In the genomic region with DNA sequence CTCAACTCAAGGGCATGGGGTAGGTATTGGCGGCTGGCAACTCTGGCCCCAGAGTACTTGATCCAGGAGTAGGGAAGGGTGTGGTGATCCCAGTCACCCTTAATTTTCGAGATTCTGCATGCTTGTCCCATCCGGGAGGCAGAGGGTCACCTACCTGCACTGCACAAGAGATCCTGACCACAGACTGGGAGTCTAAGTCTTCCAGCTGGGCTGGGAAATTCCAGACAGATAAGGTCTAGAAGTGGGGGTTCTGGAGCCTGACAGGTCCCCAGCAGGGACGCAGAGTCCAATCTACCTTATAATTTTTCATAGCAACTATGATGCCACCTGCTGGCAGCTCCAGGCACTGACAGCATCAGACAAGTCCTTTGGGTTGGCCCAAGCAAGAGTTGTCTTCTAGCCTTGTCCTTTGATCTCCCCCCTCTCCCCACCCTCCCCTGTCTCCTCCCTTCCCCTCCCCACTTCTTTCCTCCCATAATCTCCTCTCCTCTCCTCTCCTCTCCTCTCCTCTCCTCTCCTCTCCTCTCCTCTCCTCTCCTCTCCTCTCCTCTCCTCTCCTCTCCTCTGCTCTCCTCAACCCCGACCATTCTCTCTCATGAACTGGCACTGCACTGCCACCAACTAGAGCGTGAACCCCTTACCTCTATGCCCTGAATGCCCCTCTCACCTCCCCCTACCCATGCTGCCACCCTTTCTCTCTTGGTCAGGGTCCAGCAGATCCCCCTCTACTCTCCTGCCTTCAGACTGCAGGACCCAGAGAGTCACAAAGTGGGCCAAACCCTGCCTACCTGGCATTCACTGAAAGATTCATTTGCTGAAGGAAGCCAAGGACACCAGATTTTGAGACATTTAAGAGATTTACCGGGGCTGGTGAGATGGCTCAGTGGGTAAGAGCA, we compare ENCODE assay signal across 9 mouse cellular contexts. TPM values are rescaled to one million over a fixed set of nuclear protein-coding genes. Genes with fewer than 3 reads are reported as not detected.
DNase-seq lines count a peak whose midpoint lies in the region; ATAC-seq and TF ChIP-seq lines count a peak whose summit lies in the region.
"Had no signal": no experiment of that assay in that cellular context is flagged by ENCODE, and none has a peak within 500 bp of the region (broad histone marks: within the 10 kb centered on the region; RNA-seq: fewer than 3 reads in every experiment).

No protein-coding gene starts in this region.

- TF ChIP-seq POLR2A in MEL (IDR thresholded peaks at IDR 0.05; ENCODE audit: control insufficient read depth in 1 of 2, insufficient read depth in 1 of 2, low read depth in 1 of 2, low read length in 2 of 2, poor library complexity in 1 of 2) = no peak
- no peak for TF ChIP-seq POLR2A in cerebellum, adult 2 months (IDR thresholded peaks at IDR 0.05; ENCODE audit: borderline replicate concordance, insufficient read depth, low read length)
- no peak for TF ChIP-seq POLR2A in spleen, adult 2 months (IDR thresholded peaks at IDR 0.05; ENCODE audit: low read depth, low read length)

- 48% methylated on average over 7 of the region's 7 CpGs for WGBS in kidney, embryonic 15.5 days
- WGBS in cerebellum, adult 2 months = 36% methylated on average over 7 of the region's 7 CpGs
- WGBS in spleen, adult 2 months = 42% methylated on average over 7 of the region's 7 CpGs

- intact Hi-C loops in gastrocnemius, adult 2 months (cut with DNase I) = loop anchor here (1.0 kb wide), 2 partner anchors 37 to 62 kb away; no protein-coding TSS in a partner anchor

- H3K4me1 ChIP-seq in kidney, embryonic 15.5 days = peaks cover 6% of the 10 kb centered on the region
- H3K4me1 ChIP-seq in MEL (ENCODE audit: control insufficient read depth in 1 of 2, insufficient read depth in 2 of 2, low read length in 2 of 2) = peaks cover 0 to 7% of the 10 kb centered on the region in 2 experiments; a peak in 1 of 4 replicates
- peaks cover 3% of the 10 kb centered on the region; the same call in 1 of the 2 replicates for H3K4me1 ChIP-seq in cerebellum, adult 2 months (ENCODE audit: control insufficient read depth, insufficient read depth, low read length)
- no peaks in the 10 kb centered on the region for H3K4me1 ChIP-seq in spleen, adult 2 months (ENCODE audit: control insufficient read depth, insufficient read depth, insufficient read length)

- H3K4me3 ChIP-seq in kidney, embryonic 15.5 days (replicated peaks) = no peak overlapping the region
- no peak overlapping the region for H3K4me3 ChIP-seq in MEL (ENCODE audit: control insufficient read depth in 1 of 2, insufficient read depth in 1 of 2, low read depth in 2 of 2, low read length in 2 of 2)
- no peak overlapping the region for H3K4me3 ChIP-seq in cerebellum, adult 2 months (replicated peaks; ENCODE audit: insufficient read depth, low read depth, low read length)
- H3K4me3 ChIP-seq in gastrocnemius, adult 2 months = no peak overlapping the region
- no peak overlapping the region for H3K4me3 ChIP-seq in spleen, adult 2 months (ENCODE audit: extremely low read depth, insufficient read depth, insufficient read length)
- H3K4me3 ChIP-seq: embryonic facial prominence, embryonic 12.5 days had no signal

- H3K9ac ChIP-seq in kidney, embryonic 15.5 days = no peak overlapping the region
- no peak overlapping the region for H3K9ac ChIP-seq in MEL (ENCODE audit: control insufficient read depth, low read depth, low read length, poor library complexity, severe bottlenecking)
- H3K9ac ChIP-seq: embryonic facial prominence, embryonic 12.5 days had no signal

- no peak overlapping the region for H3K27ac ChIP-seq in kidney, embryonic 15.5 days
- H3K27ac ChIP-seq in MEL (ENCODE audit: control insufficient read depth, low read depth, low read length) = no peak overlapping the region
- H3K27ac ChIP-seq in cerebellum, adult 2 months (ENCODE audit: insufficient read depth, low read length) = no peak overlapping the region
- H3K27ac ChIP-seq in gastrocnemius, adult 2 months = no peak overlapping the region
- no peak overlapping the region for H3K27ac ChIP-seq in spleen, adult 2 months (ENCODE audit: insufficient read depth, low read length)
- H3K27ac ChIP-seq: embryonic facial prominence, embryonic 12.5 days had no signal

- H3K9me3 ChIP-seq in kidney, embryonic 15.5 days (replicated peaks) = no peaks in the 10 kb centered on the region
- no peaks in the 10 kb centered on the region for H3K9me3 ChIP-seq in MEL (replicated peaks; ENCODE audit: insufficient read depth, low read length)
- H3K9me3 ChIP-seq: embryonic facial prominence, embryonic 12.5 days had no signal

- no peak overlapping the region for H3K4me2 ChIP-seq in kidney, embryonic 15.5 days
- H3K4me2 ChIP-seq: embryonic facial prominence, embryonic 12.5 days had no signal

- H3K36me3 ChIP-seq in kidney, embryonic 15.5 days = no peaks in the 10 kb centered on the region
- H3K36me3 ChIP-seq in MEL (ENCODE audit: control insufficient read depth in 1 of 2, insufficient read depth in 2 of 2, low read length in 2 of 2) = no peaks in the 10 kb centered on the region
- no peaks in the 10 kb centered on the region for H3K36me3 ChIP-seq in spleen, adult 2 months (ENCODE audit: control insufficient read depth, insufficient read depth, low read length)
- H3K36me3 ChIP-seq: embryonic facial prominence, embryonic 12.5 days had no signal

- peak; percentile 77 to 87 (median 87) for TF ChIP-seq CTCF in MEL (IDR thresholded peaks at IDR 0.05 in 2 of 3, conservative IDR thresholded peaks at IDR 0.05 in 1 of 3; ENCODE audit: control insufficient read depth in 1 of 3, insufficient read depth in 1 of 3, low read depth in 2 of 3, low read length in 3 of 3, poor library complexity in 1 of 3, severe bottlenecking in 1 of 3)
- peak; percentile 75 for TF ChIP-seq CTCF in cerebellum, adult 2 months (IDR thresholded peaks at IDR 0.05; ENCODE audit: borderline replicate concordance, insufficient read depth, low read depth, low read length)
- peak; percentile 79 for TF ChIP-seq CTCF in gastrocnemius, adult 2 months (IDR thresholded peaks at IDR 0.05)
- peak; percentile 68; the same call in 1 of the 2 replicates for TF ChIP-seq CTCF in spleen, adult 2 months (IDR thresholded peaks at IDR 0.05; ENCODE audit: extremely low read depth, insufficient read depth, insufficient read length, insufficient replicate concordance)

- DNase-seq in kidney, adult 11 months = peak; percentile 59
- DNase-seq in MEL (ENCODE audit: low read depth, low spot score) = peak; percentile 75
- peak; percentile 80 to 85 for DNase-seq in cerebellum, adult 2 months
- peak; percentile 72 for DNase-seq in gastrocnemius, adult 2 months
- peak; percentile 74 to 82 for DNase-seq in kidney, postnatal 25 days
- DNase-seq in lung, postnatal 14 days = peak; percentile 75
- DNase-seq in spleen, adult 2 months (ENCODE audit: low read depth in 1 of 2, low spot score in 2 of 2) = peak in 1 of 2 experiments; percentile 64

- peak; percentile 73 for TF ChIP-seq RAD21 in MEL (IDR thresholded peaks at IDR 0.05; ENCODE audit: low read depth, low read length)

- peaks cover 14% of the 10 kb centered on the region for H3K27me3 ChIP-seq in kidney, embryonic 15.5 days
- H3K27me3 ChIP-seq in MEL (ENCODE audit: control insufficient read depth in 1 of 2, insufficient read depth in 2 of 2, low read length in 2 of 2) = peaks cover 3 to 4% of the 10 kb centered on the region in 2 experiments; a peak in 3 of 4 replicates
- no peaks in the 10 kb centered on the region for H3K27me3 ChIP-seq in cerebellum, adult 2 months (ENCODE audit: control insufficient read depth, insufficient read depth, low read length)
- no peaks in the 10 kb centered on the region; the same call in 1 of the 2 replicates for H3K27me3 ChIP-seq in spleen, adult 2 months (ENCODE audit: control insufficient read depth, insufficient read depth, low read length)
- H3K27me3 ChIP-seq: embryonic facial prominence, embryonic 12.5 days had no signal

- no peak for TF ChIP-seq EP300 in MEL (IDR thresholded peaks at IDR 0.05; ENCODE audit: low read depth in 1 of 2, low read length in 2 of 2)

- no peaks in the 10 kb centered on the region for H3K79me2 ChIP-seq in MEL (ENCODE audit: control insufficient read depth, insufficient read depth, low read length, poor library complexity)

- no peak for ATAC-seq in kidney, embryonic 15.5 days (replicated peaks; ENCODE audit: low FRiP score)

TF ChIP-seq in MEL, 35 proteins besides CTCF, POLR2A, EP300 and RAD21:
- TF ChIP-seq ZNF384 (IDR thresholded peaks at IDR 0.05; ENCODE audit: low read depth, low read length) = no peak
- TF ChIP-seq TCF12 (IDR thresholded peaks at IDR 0.05; ENCODE audit: low read depth, low read length) = no peak
- no peak for TF ChIP-seq POLR2AphosphoS5 (IDR thresholded peaks at IDR 0.05; ENCODE audit: borderline replicate concordance, low read depth, low read length)
- TF ChIP-seq ZC3H11A (IDR thresholded peaks at IDR 0.05; ENCODE audit: low read depth, low read length) = peak; percentile 73
- TF ChIP-seq SMC3 (IDR thresholded peaks at IDR 0.05; ENCODE audit: low read depth, low read length) = peak; percentile 96

RNA-seq across cellular contexts. Expression of gene 6430571L13Rik, which starts 15.7 kb away (rescaled TPM):
- polyA plus RNA-seq in kidney, embryonic 15.5 days (2015; fragmentation: Nextera tagmentation; extraction: Ambion mirVana) = 0.81 and 0.90 TPM in 2 replicates
- 0.35 and 0.36 TPM in 2 replicates for total RNA-seq in MEL (2012; rRNA removed)
- under 1 TPM in 1 of 2 experiments, not detected in 1; 0.35 TPM for polyA plus RNA-seq in MEL (2012; ENCODE audit: insufficient read depth in 1 of 2, insufficient read length in 2 of 2, low read depth in 1 of 2, low replicate concordance in 2 of 2, missing spikeins in 1 of 2)
- polyA plus RNA-seq in cerebellum, adult 2 months (2012; rRNA removed) = 44.9 and 52.5 TPM in 2 replicates
- 10 to 100 TPM; 37.9 to 49.6 TPM for total RNA-seq in gastrocnemius, adult 2 months (2021)
- polyA plus RNA-seq in spleen, adult 2 months (2012; rRNA removed) = 0.29 and 0.50 TPM in 2 replicates

RNA-seq across cellular contexts. Expression of gene Hemk1, which starts 18.0 kb away (rescaled TPM):
- 10.9 and 11.8 TPM in 2 replicates for polyA plus RNA-seq in kidney, embryonic 15.5 days (2015; fragmentation: Nextera tagmentation; extraction: Ambion mirVana)
- 7.5 TPM in 2 replicates for total RNA-seq in MEL (2012; rRNA removed)
- 10 to 100 TPM in 1 of 2 experiments, not detected in 1; 11.8 TPM for polyA plus RNA-seq in MEL (2012; ENCODE audit: insufficient read depth in 1 of 2, insufficient read length in 2 of 2, low read depth in 1 of 2, low replicate concordance in 2 of 2, missing spikeins in 1 of 2)
- 27.8 and 31.7 TPM in 2 replicates for polyA plus RNA-seq in cerebellum, adult 2 months (2012; rRNA removed)
- total RNA-seq in gastrocnemius, adult 2 months (2021) = 10 to 100 TPM; 11.6 to 14.4 TPM
- polyA plus RNA-seq in spleen, adult 2 months (2012; rRNA removed) = 11.0 and 12.2 TPM in 2 replicates

RNA-seq across cellular contexts. Expression of gene Cacna2d2, which starts 43.3 kb away (rescaled TPM):
- 0.84 and 0.93 TPM in 2 replicates for polyA plus RNA-seq in kidney, embryonic 15.5 days (2015; fragmentation: Nextera tagmentation; extraction: Ambion mirVana)
- total RNA-seq in MEL (2012; rRNA removed) = 0.20 TPM in 1 of 2 replicates, not detected in the other
- under 1 TPM in 1 of 2 experiments, not detected in 1; 0.67 TPM for polyA plus RNA-seq in MEL (2012; ENCODE audit: insufficient read depth in 1 of 2, insufficient read length in 2 of 2, low read depth in 1 of 2, low replicate concordance in 2 of 2, missing spikeins in 1 of 2)
- polyA plus RNA-seq in cerebellum, adult 2 months (2012; rRNA removed) = 130 and 148 TPM in 2 replicates
- under 1 TPM; 0.28 to 0.73 TPM for total RNA-seq in gastrocnemius, adult 2 months (2021)
- 1.6 and 2.2 TPM in 2 replicates for polyA plus RNA-seq in spleen, adult 2 months (2012; rRNA removed)

Comparison
In these comparisons a context has a peak if more than half of its experiments do, and no peak if none do; other contexts are left out.
1. RNA of gene Cacna2d2, which starts 43.3 kb away (polyA plus RNA-seq): 130 to 148 TPM in cerebellum, adult 2 months; 1.6 to 2.2 TPM in spleen, adult 2 months, 0.84 to 0.93 TPM in kidney, embryonic 15.5 days and 0.67 TPM in MEL; every median in the first group is over 10 times any median in the second.
2. Peak in every context shown above with its lines, with median percentiles within 50 percentile points of each other: CTCF ChIP-seq.